Mouse (Mus musculus) yolk sac, embryonic 10.5 days (tissue): ENCODE measurements around the gene Tnnt3.

Experiments used
- DNase-seq: peaks from one replicate; pipeline ENCODE4 v3.0.0-alpha.2; 2017; ENCODE audit warnings: low spot score

The Tnnt3 gene

DNA sequence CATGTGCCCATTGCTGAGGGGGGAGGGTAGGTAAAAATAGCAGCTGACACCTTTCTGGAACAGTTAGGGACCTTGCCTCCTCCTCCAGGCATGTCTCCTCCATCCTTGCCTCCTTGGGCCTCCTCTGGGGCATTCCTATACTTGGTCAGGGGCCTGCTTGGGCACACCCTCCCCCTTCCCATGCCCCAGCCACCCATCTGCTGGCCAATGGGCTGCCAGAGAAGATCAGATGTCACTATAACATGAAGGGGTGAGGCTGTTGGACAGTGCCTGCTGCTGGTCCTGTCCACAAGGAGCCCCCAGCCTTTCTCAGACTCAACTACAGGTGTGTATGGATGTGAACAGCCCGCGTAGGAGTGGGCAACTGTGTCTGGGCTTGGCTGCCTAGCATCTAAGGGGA lies at the start of gene Tnnt3:
Tnnt3 (plus strand) TSS at position 262 of the 400 bp plus-strand sequence.
- no peak for DNase-seq

- DNase-seq, result no peak
These were observed 49.5 kb upstream of the Tnnt3 start for GRCm38 (mm10) chr7:142449038-142449617.

GRCm38 (mm10) chr7:142454706-142455105 lies 43.9 kb upstream of the Tnnt3 start:
- no peak for DNase-seq

GRCm38 (mm10) chr7:142455251-142455650 lies 43.4 kb upstream of the Tnnt3 start:
- no peak for DNase-seq

DNA sequence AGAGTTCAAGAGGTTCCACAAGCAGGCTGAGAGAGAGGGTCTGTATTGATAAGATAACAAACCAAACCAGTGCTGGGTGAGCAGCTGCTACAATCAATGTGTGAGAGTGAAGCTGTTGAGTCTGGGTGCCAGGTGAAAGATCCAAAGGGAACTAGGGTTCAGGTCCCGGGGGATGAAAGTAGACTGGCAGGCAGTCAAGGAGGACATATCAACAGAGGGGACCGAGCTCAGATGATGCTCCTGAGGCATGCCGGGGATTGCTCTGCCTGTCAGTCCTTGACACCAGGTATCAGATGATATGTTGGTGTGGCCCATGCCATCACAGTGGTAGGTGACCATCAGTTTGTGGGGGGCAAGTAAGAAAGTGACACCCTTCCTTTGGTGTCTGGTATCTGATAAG lies 41.8 kb upstream of the Tnnt3 start:
- no peak for DNase-seq

GRCm38 (mm10) chr7:142457227-142457811 lies 41.3 kb upstream of the Tnnt3 start:
- no peak for DNase-seq

DNA sequence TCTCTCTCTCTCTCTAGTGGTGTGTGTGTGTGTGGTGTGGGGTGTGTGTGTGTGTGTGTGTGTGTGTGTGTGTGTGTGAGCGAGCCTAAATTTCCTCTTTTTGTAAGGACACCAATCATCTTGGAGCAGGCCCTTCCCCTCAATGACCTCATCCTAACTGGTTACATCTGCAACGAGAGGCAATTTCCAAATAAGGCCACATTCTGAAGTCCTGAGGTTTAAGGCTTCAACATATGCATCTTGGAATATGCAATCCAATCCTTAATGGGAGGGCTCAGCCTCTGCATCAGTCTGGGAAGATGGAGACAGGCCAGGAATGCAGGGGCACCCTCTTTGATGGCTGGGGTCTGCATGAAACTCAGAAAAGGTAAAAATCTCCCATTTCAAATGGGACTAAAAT lies 40.6 kb upstream of the Tnnt3 start:
- DNase-seq, result peak; percentile 54

DNA sequence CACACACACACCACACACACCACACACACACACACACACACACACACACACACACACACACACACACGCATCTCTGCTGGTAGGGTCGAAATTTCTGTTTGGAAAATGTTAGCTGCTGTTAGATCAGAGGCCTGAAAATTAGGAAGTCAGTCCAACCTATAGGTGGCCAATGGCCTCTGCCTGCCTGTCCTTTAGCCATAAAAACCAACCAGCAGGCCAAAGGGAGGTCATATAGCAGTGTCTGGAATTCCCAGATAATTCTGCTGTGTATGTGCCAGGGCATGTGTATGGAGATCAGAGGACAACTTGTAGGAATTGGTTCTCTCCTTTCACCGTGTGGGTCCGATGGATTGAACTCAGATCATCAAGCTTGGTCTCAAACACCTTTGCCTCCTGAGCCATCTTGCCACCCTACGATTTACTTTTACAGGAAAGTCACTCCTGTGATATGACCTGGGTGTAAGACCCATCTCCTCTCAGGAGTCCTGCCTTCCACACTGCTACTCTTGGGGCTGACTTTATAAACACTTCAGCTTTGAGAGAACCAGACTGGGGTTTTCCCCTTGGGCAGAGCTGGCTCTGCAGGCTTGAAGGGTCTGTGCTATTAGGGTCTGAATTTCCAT lies 39.8 kb upstream of the Tnnt3 start:
- DNase-seq, result no peak

DNA sequence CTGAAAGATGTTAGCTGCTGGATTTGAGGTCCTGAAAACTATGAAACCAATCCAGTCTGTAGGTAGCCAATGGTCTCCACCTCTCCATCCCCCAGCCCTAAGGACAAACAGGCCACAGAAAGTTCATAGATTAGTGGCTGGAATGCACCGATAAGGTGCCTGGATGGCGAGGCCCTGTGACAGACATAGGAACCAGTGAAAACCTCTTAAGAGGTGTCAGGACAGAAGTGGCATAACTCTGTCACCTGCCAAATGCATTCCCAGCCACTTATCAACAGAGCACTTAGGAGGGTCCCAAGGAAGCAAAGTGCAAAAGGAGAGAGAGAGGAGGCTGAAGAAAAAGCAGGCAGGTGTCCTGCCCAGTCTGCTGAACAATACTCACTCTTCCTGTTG lies 39.3 kb upstream of the Tnnt3 start:
- no peak for DNase-seq

DNA sequence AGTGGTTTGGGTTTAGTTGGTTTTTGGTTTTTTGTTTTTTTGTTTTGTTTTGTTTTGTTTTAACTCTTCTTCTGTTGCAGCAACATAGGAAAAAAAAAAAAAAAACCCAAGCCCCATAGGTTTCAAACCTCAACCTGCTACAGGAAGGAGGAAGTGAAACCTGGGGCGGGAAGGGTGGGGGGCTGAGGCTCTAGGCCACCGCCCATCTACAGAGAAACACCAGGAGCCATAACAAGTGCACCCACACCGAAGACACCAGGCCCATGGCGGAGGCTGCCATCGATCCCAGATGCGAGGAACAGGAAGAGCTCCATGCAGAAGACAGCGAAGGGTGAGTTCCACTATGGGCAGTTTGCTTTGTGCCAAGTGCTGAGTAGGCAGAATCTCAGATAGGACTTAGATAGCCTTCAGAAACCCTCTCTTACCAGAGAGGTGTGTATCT lies 38.0 kb upstream of the Tnnt3 start, which contains the start of gene Lsp1:
Lsp1 (plus strand) TSS at position 174 of the 442 bp plus-strand sequence.
- DNase-seq, result no peak

DNA sequence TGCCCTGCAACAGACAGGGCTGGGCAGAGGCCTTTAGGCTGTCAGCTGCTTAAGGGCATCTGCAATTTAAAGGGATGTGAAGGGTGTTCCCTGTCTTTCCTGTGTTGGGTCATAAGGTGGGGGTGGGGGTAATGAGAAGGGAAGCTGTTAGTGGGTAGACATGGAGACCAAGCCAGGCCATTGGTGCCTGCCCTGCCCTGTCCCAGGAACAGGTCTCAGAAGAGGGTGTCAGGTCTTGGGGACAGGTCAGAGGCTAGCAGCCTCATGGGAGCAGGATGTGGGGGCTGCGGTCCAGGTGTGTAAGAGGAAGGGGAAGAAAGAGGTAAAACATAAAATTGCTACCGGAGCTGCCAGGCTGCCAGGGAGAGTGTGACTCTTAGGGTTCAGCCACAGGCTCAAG lies 37.2 kb upstream of the Tnnt3 start:
- DNase-seq, result no peak

- DNase-seq, result no peak
These were observed 36.4 kb upstream of the Tnnt3 start for GRCm38 (mm10) chr7:142462190-142462589.

DNA sequence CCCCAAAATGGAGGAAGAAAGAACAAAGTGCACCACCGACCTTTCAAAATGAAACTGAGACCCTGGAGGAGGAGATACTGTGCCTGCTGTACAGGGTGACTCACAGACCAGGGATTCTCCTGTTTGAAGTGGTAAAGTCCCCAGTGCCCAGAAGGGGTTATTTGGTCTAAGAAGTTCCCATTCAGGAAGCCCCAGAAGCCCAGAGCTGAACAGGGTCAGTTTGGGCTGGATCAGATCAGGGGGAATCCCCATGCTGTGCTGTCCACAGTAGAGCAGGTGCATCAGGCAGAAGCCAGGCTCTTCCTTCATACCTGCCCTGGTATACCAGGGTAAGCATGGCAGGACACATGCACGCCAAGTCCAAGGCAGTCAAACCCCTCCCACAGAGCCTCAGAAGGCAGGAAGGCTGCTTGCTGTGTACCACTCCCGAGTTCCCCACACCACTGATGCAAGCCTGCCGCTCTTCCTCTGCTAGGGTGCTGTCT lies 36.0 kb upstream of the Tnnt3 start:
- DNase-seq, result no peak

GRCm38 (mm10) chr7:142470171-142470691 lies 28.4 kb upstream of the Tnnt3 start:
- no peak for DNase-seq

DNA sequence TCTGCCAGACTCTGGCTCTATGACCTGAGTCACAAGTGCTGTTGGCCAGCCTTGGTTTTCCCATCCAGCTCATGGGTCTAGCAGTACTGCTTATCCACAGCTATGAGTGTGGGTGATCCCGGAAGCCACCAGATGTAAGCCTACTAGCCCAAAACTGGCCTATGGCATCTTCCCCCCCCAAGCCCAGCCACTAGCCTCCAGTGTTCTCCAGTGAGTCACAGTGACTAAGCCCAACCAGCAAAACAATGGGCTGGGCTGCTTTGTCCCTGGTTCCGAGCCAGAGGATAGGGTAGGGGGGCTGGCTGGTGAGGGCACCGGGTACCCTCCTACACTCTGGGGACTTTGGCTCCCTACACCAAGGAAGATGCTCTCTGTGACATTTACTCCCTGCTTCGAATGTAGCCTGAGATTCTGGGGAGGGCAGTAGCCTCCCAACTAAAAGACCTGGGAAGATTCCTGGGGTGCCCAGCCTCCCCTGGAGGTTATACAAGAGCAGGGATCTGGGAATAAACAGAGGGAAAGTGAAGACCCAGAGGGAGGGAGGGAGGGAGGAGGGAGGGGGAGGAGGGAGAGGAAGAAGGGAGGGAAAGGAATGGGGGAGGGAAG lies 27.7 kb upstream of the Tnnt3 start:
- peak; percentile 57 for DNase-seq

DNA sequence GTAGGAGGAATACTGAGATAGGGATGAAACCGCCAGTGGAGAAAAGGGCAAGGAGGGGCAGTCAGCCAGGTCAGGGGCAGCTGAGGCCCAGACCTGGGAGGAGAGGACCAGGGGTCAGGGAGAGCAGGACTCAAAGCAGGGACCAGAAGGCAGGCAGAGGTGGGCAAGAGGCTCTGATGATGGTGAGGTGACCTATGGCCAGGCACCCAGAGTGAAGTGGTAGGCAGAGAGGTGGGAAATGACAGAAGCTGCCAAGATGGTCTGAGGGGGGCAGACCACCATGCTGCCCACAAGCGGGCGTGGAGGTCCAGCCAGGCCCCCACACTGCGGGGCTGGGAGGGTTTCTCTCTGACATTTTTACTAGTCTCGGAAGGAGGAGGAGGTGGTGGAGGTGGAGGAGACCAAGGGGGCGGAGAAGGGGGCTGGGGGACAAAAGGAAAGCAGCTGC lies 27.2 kb upstream of the Tnnt3 start:
- DNase-seq, result no peak

DNA sequence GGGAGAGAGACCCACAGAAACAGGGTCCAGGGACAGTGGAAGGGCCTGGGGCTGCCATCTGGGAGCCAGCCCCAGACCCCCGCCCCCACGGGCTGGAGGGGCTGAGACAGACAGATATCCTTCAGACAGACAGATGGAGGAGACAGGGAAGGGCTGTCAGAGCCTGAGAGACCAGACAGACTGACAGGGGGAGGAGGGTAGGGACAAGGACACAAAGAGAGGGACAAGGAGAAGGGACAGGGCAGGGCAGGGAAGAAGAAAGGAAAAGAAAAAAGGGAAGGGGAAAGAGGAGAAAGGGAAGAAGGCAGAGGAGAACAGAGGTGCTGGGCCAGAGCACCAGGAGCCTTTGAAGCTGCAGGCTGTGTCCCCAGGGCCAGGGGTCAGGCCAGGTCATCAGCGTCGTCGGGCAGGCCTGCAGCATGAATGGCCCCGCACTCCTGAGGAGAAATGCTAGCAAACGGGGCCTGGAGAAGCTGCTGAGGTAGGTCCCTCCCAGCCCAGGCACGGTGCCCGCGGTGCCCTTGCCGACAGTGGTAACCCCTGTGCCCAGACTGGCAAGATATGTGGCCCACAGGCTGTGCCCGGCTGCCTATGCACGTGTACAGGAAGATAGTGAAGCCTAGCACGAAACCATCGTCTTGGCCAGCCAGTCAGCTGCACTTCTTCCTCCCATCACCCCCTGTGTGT lies 26.6 kb upstream of the Tnnt3 start:
- DNase-seq, result no peak

DNA sequence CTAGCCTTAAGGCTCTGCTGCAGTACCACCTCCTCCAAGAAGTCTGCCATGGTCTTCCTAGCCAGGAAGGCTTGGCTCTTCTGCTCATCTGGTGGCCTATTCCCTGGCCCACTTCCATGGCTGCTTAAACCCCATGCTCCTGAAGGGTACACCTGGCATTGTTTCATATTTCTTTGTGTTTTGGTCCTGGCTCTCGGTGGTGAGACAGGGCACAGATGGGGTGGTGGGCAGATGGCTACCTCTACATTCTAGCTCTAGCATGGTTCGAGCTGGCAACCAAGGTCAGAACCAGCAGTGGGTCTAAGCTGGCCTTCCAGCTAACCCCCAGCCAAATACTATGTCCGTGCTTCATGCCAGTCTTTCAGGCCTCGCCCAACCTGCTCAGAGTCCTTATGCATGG lies 25.7 kb upstream of the Tnnt3 start:
- DNase-seq, result no peak

DNA sequence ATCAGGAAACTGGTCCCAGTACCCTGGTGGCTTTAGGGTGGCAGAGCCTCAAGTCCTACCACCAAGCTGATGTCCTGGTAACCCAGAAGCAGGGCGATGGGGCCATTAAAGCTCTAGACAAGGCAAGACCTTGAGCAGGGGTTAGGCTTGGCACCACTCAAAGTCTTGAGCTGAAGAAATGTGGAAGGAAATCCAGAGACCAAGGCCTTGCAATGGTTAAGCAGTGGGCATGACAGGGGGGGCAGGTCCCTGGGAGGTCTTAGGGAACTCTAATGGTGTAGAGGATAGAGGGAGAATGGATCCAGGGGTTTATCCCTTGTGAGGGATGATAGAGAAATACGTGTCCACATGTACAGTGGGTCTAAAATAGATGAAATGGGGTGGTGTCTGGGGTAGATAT lies 25.2 kb upstream of the Tnnt3 start:
- no peak for DNase-seq

GRCm38 (mm10) chr7:142474799-142475198 lies 23.8 kb upstream of the Tnnt3 start:
- no peak for DNase-seq

DNA sequence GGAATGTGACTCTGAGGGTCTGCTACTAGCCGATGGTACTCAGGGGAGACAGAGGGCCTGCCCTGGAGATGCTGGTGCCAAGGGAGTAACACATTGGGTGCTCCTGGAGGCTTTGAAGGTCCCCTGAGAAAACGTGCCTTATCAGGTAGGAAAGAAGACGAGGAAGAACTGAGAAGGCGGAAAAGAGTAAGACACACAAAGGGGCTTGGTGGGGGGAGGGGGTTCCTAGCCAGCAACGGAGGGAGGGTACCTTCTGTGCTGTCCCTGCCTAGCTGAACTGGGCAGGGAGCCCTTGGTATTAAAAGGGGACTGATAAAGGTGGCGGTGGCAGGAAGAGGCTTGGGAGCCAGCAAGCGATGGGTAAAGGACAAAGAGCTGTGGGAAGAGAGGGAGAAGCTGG lies 23.0 kb upstream of the Tnnt3 start:
- no peak for DNase-seq

DNA sequence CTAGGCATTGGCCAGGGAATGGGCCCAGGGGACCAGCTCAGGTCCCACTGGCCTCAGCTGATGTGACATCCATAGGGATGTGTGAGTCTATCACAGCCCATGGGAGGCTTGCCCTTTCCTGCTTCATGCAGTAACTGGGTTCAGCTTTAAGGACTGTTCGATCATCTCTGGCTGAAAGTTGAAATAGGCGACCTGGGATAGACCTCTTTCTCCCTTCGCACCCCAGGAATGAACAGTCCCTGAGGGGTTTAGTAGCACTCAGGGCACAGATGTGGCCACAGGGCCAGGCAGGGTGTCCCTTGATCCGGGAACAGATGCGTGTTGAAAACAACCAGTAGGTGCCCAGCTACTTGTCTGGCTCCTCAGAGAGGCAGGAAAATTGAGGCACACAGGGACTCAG lies 22.4 kb upstream of the Tnnt3 start:
- DNase-seq, result no peak
